Mouse (Mus musculus) layer of hippocampus, adult 6 months (tissue): Measurements from ENCODE around the gene Nhej1. TPM values are rescaled to one million over a fixed set of nuclear protein-coding genes. Genes with fewer than 3 reads are reported as not detected.

Experiments used
- long read RNA-seq, 2 experiments: library from polyadenylated mRNA; unstranded; transcript quantifications; one replicate each; pipeline ENCODE4 v2.0.0; 2019 to 2020
- polyA plus RNA-seq: library from polyadenylated mRNA; unstranded; fragments of <200 nt; fragmentation: Nextera tagmentation; gene quantifications from 2 replicates; pipeline ENCODE4 v1.2.3, GENCODE M21; 2021

The Nhej1 gene
- polyA plus RNA-seq = 3.3 and 3.6 TPM in 2 replicates
- long read RNA-seq, experiment 1 = 0 reads
- long read RNA-seq, experiment 2, partial matches to known transcripts = 0 of 3 reads
- long read RNA-seq, experiment 2, other reads (novel, unspliced or antisense) = 3 of 3 reads

DNA sequence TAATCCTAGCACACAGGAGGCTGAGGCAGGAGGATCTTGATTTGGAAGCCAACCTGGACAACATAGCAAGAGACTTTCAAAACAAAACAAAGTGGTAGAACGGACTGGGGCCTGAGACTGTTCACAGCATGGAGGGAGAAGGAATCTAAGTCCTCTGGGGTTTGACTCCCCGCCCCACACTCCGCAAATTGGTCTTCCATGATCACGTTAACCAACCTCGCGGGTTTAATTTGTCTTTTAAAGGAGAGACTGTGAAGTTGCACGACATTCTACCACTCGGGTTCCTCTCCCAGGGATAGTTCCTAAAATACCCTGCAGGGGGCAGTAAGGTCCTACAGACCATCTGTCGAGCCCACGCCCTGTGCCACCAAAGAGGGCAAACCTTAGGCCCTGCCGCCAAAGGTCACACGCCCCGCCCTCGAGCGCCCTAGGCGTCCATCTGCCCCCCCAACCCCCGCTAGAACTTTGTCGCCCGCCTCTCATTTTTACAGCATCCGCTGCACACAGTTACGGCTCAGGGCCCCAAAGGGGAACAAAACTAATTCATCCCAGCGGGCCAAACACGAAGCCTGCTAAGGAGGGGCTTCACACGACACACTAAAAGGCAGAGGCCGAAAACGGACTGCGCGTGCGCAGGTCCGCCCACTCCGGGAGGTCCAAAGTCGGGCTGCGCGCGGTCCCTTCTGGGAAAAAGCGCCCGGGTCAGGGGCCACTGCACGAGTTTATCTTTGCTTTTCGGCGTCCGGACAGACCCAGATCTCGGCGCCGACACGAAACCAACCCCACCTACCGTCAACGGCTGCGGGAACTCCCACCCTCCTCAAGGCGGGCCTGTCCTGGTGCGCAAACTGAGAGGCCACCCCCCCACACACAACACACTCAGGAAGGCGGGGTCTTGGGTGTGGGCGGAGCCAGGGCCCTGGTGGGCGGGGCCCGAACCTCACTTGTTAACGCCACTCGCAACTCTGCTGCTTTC lies at the start of gene Nhej1:
TSS of gene Nhej1 (minus strand) at position 855 of the 976 bp plus-strand sequence.

DNA sequence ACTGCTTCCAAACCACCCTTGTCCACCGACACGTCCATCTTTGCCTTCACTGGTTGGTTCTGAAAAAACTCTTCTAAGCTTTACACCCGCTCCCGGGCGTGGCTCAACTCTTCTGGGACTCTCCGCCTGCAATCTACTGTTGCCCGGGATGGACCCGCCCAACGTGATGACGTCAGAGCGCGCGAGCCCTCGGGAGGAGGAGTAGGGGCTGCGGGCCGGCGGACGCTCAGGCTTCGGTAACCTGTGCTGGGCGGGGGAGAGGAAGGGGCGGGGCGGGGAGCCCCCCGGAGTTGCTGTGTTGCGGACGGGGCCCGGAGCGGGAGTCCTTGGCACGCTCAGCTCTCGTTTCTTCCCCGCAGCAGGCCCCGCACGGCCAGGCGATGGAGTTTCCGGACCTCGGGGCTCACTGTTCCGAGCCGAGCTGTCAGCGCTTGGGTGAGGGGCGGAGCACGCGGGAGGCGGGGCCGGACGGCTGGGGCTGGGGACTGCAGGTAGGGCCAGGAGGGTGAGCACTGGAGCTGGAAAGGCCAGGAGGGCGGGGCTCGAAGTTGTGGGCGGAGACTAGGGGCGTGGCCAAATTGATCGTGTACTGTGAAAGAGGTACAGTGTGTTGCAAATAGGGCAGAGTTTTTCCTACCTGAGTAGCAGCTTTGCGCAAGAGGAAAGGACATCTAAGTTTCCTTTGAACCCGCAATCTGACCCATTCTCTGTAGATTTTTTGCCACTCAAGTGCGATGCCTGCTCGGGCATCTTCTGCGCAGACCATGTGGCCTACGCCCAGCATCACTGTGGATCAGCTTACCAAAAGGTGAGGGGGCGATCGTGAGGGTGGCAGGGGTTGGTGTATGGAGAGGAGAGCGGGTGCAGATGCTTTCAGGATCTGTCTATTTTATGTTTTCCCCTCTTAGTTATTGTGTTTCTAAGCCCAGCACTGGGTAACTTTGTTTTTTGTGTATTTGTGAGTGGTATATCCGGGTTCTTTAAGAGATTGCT lies 43.8 kb upstream of the Nhej1 start, which contains the start of gene Zfand2b:
TSS of gene Zfand2b (plus strand) at position 175 of the 993 bp plus-strand sequence.

DNA sequence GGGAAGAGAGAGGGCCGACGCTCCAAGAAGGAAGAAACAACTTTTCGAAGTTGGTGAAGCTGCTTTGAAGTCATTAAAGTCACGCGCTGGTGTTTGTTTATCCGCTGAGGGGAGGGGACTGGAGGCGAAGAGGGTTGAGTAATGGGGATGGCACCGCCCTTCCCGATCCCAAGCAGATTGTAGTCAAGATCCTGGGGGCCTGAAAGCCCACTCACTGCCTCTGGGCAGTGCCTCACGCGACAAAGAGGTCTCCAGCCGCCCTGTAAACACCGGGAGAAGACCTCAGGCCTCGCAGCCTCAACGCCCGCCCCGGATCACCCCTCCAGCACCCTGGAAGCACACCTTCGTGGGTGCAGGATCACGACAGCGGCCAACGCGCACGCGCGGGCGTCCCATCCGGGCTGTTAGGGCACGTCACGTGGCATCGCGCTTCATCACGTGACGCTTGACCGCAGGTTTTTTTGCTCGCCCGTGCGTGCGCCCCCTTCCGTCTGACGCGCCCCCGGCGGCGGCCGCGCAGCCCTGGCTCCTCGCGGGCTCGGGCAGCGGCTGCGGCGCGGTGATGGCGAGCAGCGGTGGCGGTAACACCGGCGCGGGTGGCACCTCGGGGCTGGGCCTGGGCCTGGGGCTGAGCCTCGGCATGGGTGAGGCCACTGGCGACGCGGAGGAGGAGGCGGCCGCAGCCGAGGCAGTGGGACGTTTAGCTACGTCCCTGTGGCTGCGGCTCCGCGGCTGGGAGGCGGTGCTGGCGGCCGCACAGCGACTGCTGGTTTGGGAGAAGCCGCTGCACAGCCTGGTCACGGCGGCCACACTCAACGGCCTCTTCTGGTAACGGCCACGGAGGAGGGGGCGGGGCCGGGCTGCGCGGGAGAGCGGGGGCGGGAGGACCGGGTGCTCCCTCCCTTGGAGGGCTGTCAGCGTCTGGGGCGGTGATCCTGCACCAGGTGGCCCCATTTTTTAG lies 17.6 kb upstream of the Nhej1 start, which contains the start of the genes Cnppd1 and Retreg2:
TSS of gene Cnppd1 (minus strand) at position 411 of the 961 bp plus-strand sequence.
TSS of gene Retreg2 (plus strand) at position 478 of the 961 bp plus-strand sequence.

DNA sequence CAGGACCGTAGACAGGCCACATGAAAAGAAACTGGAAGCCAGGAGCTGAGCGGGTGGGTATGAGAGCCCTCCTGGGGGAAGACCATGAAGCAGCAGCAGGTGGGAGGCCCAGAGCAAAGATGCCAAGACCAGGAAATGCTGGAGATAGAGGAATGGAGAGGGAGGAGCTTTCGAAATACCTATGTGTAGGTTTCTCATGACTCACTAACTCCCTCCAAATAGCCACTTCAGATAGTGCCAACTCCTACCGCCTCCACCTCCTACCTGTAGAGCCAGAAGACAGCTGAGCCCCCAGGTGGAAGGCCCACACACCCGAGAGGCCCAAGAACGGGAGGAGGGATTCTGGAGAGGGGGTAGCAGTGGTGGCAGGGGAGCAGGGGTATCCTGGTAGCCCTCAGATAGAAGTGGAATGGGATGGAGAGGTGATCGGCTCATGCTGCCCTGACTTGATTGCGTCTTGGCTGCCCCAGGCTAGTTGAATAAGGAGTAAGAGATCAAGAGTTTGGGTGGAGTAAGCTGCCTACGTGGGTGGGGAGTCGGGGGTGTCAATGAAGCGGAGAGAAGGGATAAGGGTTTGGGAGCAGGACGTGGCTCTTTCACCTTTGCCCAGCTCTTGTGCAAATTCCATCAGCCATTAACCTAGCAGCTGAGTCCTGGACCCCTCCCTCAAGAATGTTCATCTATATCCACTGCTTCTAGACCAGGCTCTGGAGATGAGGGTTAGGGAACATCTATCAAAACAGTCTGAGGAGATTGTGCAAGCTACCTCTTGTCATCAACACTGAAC lies 8.6 kb upstream of the Nhej1 start, which contains the start of gene Slc23a3:
TSS of gene Slc23a3 (minus strand) at position 470 of the 787 bp plus-strand sequence.

DNA sequence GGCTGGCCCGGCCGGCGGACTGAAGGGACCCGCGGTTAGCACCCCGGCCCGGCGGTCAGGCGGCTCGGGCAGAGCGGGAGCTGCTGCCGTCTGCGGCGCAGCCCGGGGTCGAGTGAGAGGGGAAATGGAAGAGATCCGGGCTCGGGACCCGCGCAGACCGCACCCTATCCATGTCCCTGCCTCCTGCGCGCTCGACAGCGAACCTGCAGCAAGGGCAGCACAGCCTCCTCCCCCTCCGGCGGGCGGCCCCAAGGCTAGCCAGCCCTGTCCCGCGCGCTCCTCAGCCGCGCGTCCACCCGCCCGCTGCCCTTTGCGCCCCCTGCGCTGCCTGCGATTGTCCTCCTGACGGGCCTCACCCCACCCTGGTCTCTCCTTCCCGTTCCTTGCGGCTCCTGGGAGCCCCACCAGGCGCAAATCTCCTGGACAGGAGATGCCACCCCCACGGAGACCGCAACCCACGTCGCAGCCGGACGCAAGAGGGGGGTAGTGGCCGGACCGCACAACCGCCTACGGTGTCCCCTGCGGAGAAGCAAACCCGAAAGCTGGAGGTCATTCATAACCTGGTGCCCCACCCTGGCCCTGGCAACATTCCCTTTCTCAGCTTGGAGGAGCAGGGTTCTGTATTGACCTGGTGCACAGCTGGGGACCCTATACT lies 173.3 kb downstream of the Nhej1 start, which contains the start of gene Ihh:
TSS of gene Ihh (minus strand) at position 117 of the 655 bp plus-strand sequence.

DNA sequence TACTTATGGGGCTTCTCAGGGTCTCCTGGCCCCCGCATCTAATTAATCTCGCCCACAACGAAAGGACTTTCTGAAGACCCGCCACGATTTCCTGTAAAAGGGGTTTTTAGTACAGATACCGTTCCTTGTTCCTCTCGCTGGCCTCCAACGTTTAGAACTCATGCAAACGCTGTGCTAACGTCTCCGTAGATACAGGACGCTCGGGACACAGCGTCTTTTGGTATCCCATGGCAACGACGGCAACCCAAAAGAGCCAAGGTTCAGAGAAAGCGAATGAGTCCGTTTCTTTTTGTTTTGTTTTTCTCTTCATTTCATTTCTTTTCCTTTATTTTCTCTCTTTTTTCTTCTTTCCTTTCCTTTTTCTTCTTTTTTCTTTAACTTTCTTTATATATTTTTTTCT lies 189.6 kb downstream of the Nhej1 start, which contains the start of gene Cfap65:
TSS of gene Cfap65 (minus strand) at position 198 of the 400 bp plus-strand sequence.

Other genes with a start within 250 kb of the Nhej1 start
- gene Fev, start 239.8 kb downstream of the Nhej1 start, polyA plus RNA-seq = 0.16 TPM in 1 of 2 replicates, not detected in the other
- 0.35 and 0.65 TPM in 2 replicates for gene Cryba2, start 232.1 kb downstream of the Nhej1 start, polyA plus RNA-seq
- 0.83 and 1.5 TPM in 2 replicates for gene Cfap65, start 189.6 kb downstream of the Nhej1 start, polyA plus RNA-seq
- gene Ihh, start 173.5 kb downstream of the Nhej1 start, polyA plus RNA-seq = 0.14 TPM in 1 of 2 replicates, not detected in the other
- gene Slc23a3, start 8.7 kb upstream of the Nhej1 start, polyA plus RNA-seq = 1.0 and 1.5 TPM in 2 replicates
- gene Cnppd1, start 17.5 kb upstream of the Nhej1 start, polyA plus RNA-seq = 7.4 and 10.8 TPM in 2 replicates
- gene Retreg2, start 17.6 kb upstream of the Nhej1 start, polyA plus RNA-seq = 70.3 and 86.5 TPM in 2 replicates
- 38.0 and 45.0 TPM in 2 replicates for gene Zfand2b, start 43.4 kb upstream of the Nhej1 start, polyA plus RNA-seq
- gene Abcb6, start 55.2 kb upstream of the Nhej1 start, polyA plus RNA-seq = 12.8 and 13.0 TPM in 2 replicates
- gene Ankzf1, start 67.0 kb upstream of the Nhej1 start, polyA plus RNA-seq = 9.8 and 11.1 TPM in 2 replicates
- gene Atg9a, start 67.0 kb upstream of the Nhej1 start, polyA plus RNA-seq = 44.9 and 48.7 TPM in 2 replicates
- gene Glb1l, start 85.6 kb upstream of the Nhej1 start, polyA plus RNA-seq = 2.3 and 3.4 TPM in 2 replicates
- gene Stk16, start 85.6 kb upstream of the Nhej1 start, polyA plus RNA-seq = 78.9 and 82.4 TPM in 2 replicates
- 181 and 191 TPM in 2 replicates for gene Tuba4a, start 94.7 kb upstream of the Nhej1 start, polyA plus RNA-seq
- not detected in 2 replicates for gene A630095N17Rik, start 106.9 kb upstream of the Nhej1 start, polyA plus RNA-seq
- gene Dnajb2, start 111.2 kb upstream of the Nhej1 start, polyA plus RNA-seq = 46.9 and 49.3 TPM in 2 replicates
- 65.6 and 80.8 TPM in 2 replicates for gene Ptprn, start 139.3 kb upstream of the Nhej1 start, polyA plus RNA-seq
- gene Resp18, start 153.2 kb upstream of the Nhej1 start, polyA plus RNA-seq = 215 and 219 TPM in 2 replicates
- 68.5 and 77.2 TPM in 2 replicates for gene Dnpep, start 192.8 kb upstream of the Nhej1 start, polyA plus RNA-seq
- gene Des, start 235.1 kb upstream of the Nhej1 start, polyA plus RNA-seq = 1.2 TPM in 2 replicates